Mouse (Mus musculus) liver, embryonic 15.5 days (tissue): ENCODE measurements around the gene Agpat3. TPM values are rescaled to one million over a fixed set of nuclear protein-coding genes. Genes with fewer than 3 reads are reported as not detected.
A peak's percentile ranks its signal among the peaks of the same experiment; 100 is the strongest.

Source experiments
- ATAC-seq: fragments of 200-750 bp; cut with Nextera tagmentation; 2 replicates; pipeline ENCODE4 v1.8.0; 2017; ENCODE audit warnings: moderate number of reproducible peaks, mild to moderate bottlenecking, moderate library complexity; ENCODE audit not compliant: insufficient read depth
- H3K27ac ChIP-seq: fragments of 300-500 bp; sonication (generic); replicated peaks from 2 replicates; pipeline ENCODE4 v1.5.1; 2015; ENCODE audit warnings: mild to moderate bottlenecking, inconsistent platforms
- H3K27me3 ChIP-seq: fragments of 300-500 bp; sonication (generic); 2 replicates; pipeline ENCODE4 v1.6.1; 2015; ENCODE audit warnings: mild to moderate bottlenecking, inconsistent platforms
- H3K36me3 ChIP-seq: fragments of 300-500 bp; sonication (generic); replicated peaks from 2 replicates; pipeline ENCODE4 v1.6.1; 2015; ENCODE audit warnings: moderate library complexity, mild to moderate bottlenecking, inconsistent platforms
- H3K4me1 ChIP-seq: fragments of 300-500 bp; sonication (generic); replicated peaks from 2 replicates; pipeline ENCODE4 v1.6.1; 2015; ENCODE audit warnings: inconsistent platforms
- H3K4me2 ChIP-seq: fragments of 300-500 bp; sonication (generic); 2 replicates; pipeline ENCODE4 v1.6.1; 2015; ENCODE audit warnings: moderate library complexity, mild to moderate bottlenecking, inconsistent platforms
- H3K4me3 ChIP-seq: fragments of 300-500 bp; sonication (generic); replicated peaks from 2 replicates; pipeline ENCODE4 v1.5.1; 2015; ENCODE audit warnings: mild to moderate bottlenecking, inconsistent platforms
- H3K9ac ChIP-seq: fragments of 300-500 bp; sonication (generic); 2 replicates; pipeline ENCODE4 v1.6.1; 2015; ENCODE audit warnings: moderate library complexity, mild to moderate bottlenecking, inconsistent platforms
- H3K9me3 ChIP-seq: fragments of 300-500 bp; sonication (generic); replicated peaks from 2 replicates; pipeline ENCODE4 v1.6.1; 2016; ENCODE audit warnings: inconsistent platforms
- WGBS: fragments of 180-500 bp; shearing (Covaris S2); methylation state at CpG from one replicate; pipeline ENCODE4 v1.1.7; 2015; ENCODE audit warnings: mixed read lengths; ENCODE audit not compliant: insufficient replicate concordance; 5-methylcytosine and 5-hydroxymethylcytosine counted together
- polyA plus RNA-seq: library from polyadenylated mRNA; unstranded; fragments of >200 nt; fragmentation: Nextera tagmentation; extraction: Ambion mirVana; gene quantifications from 2 replicates; pipeline ENCODE4 v1.2.1, GENCODE M21; 2015

The Agpat3 gene
- 33.1 and 46.0 TPM in 2 replicates for polyA plus RNA-seq

GRCm38 (mm10) chr10:78351887-78352665 is at the start of gene Agpat3:
Agpat3 (minus strand) TSS chr10:78352489.
- H3K4me1 ChIP-seq, result peaks cover 12% of the 10 kb centered on the region
- H3K9ac ChIP-seq, result peak within 1 kb of the TSS; percentile 67
- peak; percentile 65 for ATAC-seq
- peaks cover 85% of the 10 kb centered on the region for H3K27me3 ChIP-seq
- H3K9me3 ChIP-seq, result no peaks in the 10 kb centered on the region
- peak within 1 kb of the TSS; percentile 66 for H3K27ac ChIP-seq
- under 1% methylated on average over 99 of the region's 113 CpGs for WGBS
- peak within 1 kb of the TSS; percentile 82 for H3K4me2 ChIP-seq
- peak within 1 kb of the TSS; percentile 71 for H3K4me3 ChIP-seq
- H3K36me3 ChIP-seq, result no peaks in the 10 kb centered on the region

GRCm38 (mm10) chr10:78401127-78401526 is 48.8 kb upstream of the Agpat3 start:
- Histone ChIP-seq H3K4me2 (no peak overlapping the region), H3K9ac (no peak overlapping the region), H3K27me3 (peaks cover 5% of the 10 kb centered on the region; the same call in 1 of the 2 replicates), H3K27ac (no peak overlapping the region), H3K4me1 (peaks cover 30% of the 10 kb centered on the region), H3K36me3 (peaks cover 65% of the 10 kb centered on the region), H3K9me3 (no peaks in the 10 kb centered on the region), H3K4me3 (no peak overlapping the region)
- 70% methylated on average over 2 of the region's 2 CpGs for WGBS
- no peak for ATAC-seq

GRCm38 (mm10) chr10:78399090-78399657 is 46.9 kb upstream of the Agpat3 start:
- ATAC-seq, result peak; percentile 79
- H3K9ac ChIP-seq, result no peak overlapping the region
- peaks cover 29% of the 10 kb centered on the region for H3K4me1 ChIP-seq
- H3K4me3 ChIP-seq, result no peak overlapping the region
- H3K9me3 ChIP-seq, result no peaks in the 10 kb centered on the region
- peaks cover 5% of the 10 kb centered on the region; the same call in 1 of the 2 replicates for H3K27me3 ChIP-seq
- H3K36me3 ChIP-seq, result peaks cover 48% of the 10 kb centered on the region
- no peak overlapping the region for H3K4me2 ChIP-seq
- 39% methylated on average over 17 of the region's 17 CpGs for WGBS
- H3K27ac ChIP-seq, result peak overlapping the region; percentile 74

GRCm38 (mm10) chr10:78396625-78396885 is 44.3 kb upstream of the Agpat3 start:
- peaks cover 16% of the 10 kb centered on the region for H3K27me3 ChIP-seq
- H3K4me2 ChIP-seq, result no peak overlapping the region
- no peak for ATAC-seq
- no peak overlapping the region for H3K4me3 ChIP-seq
- H3K4me1 ChIP-seq, result peaks cover 36% of the 10 kb centered on the region
- peaks cover 22% of the 10 kb centered on the region for H3K36me3 ChIP-seq
- no peak overlapping the region for H3K27ac ChIP-seq
- no peaks in the 10 kb centered on the region for H3K9me3 ChIP-seq
- WGBS, result 56% methylated on average over 4 of the region's 4 CpGs
- H3K9ac ChIP-seq, result no peak overlapping the region

GRCm38 (mm10) chr10:78395819-78396624 is 43.7 kb upstream of the Agpat3 start:
- Histone ChIP-seq H3K4me3 (no peak overlapping the region), H3K27ac (no peak overlapping the region), H3K36me3 (peaks cover 17% of the 10 kb centered on the region), H3K9ac (no peak overlapping the region), H3K9me3 (no peaks in the 10 kb centered on the region), H3K27me3 (peaks cover 22% of the 10 kb centered on the region), H3K4me2 (no peak overlapping the region), H3K4me1 (peaks cover 31% of the 10 kb centered on the region)
- WGBS, result 13% methylated on average over 17 of the region's 17 CpGs
- no peak for ATAC-seq

- no peak overlapping the region for H3K4me2 ChIP-seq
- H3K9me3 ChIP-seq, result no peaks in the 10 kb centered on the region
- H3K27me3 ChIP-seq, result peaks cover 28% of the 10 kb centered on the region
- 72% methylated on average over 3 of the region's 3 CpGs for WGBS
- no peak for ATAC-seq
- peaks cover 10% of the 10 kb centered on the region; the same call in 1 of the 2 replicates for H3K36me3 ChIP-seq
- H3K4me1 ChIP-seq, result peaks cover 24% of the 10 kb centered on the region
- H3K27ac ChIP-seq, result no peak overlapping the region
- H3K9ac ChIP-seq, result no peak overlapping the region
- H3K4me3 ChIP-seq, result no peak overlapping the region
Observed at GRCm38 (mm10) chr10:78395377-78395776, 43.1 kb upstream of the Agpat3 start.

GRCm38 (mm10) chr10:78392072-78392471 is 39.8 kb upstream of the Agpat3 start:
- Histone ChIP-seq H3K36me3 (no peaks in the 10 kb centered on the region), H3K9me3 (no peaks in the 10 kb centered on the region), H3K4me2 (peak overlapping the region; percentile 25; the same call in 1 of the 2 replicates), H3K27me3 (peaks cover 55% of the 10 kb centered on the region), H3K9ac (no peak overlapping the region), H3K27ac (no peak overlapping the region), H3K4me3 (no peak overlapping the region), H3K4me1 (peaks cover 7% of the 10 kb centered on the region; the same call in 1 of the 2 replicates)
- WGBS, result 2% methylated on average over 18 of the region's 18 CpGs
- peak; percentile 25; the same call in 1 of the 2 replicates for ATAC-seq

- Histone ChIP-seq H3K4me1 (peaks cover 7% of the 10 kb centered on the region; the same call in 1 of the 2 replicates), H3K36me3 (no peaks in the 10 kb centered on the region), H3K9me3 (no peaks in the 10 kb centered on the region), H3K27ac (no peak overlapping the region), H3K9ac (no peak overlapping the region), H3K27me3 (peaks cover 50% of the 10 kb centered on the region), H3K4me3 (no peak overlapping the region), H3K4me2 (no peak overlapping the region)
- 27% methylated on average over 4 of the region's 4 CpGs for WGBS
- ATAC-seq, result no peak
Observed at GRCm38 (mm10) chr10:78390982-78391470, 38.7 kb upstream of the Agpat3 start.

GRCm38 (mm10) chr10:78388216-78388980 is 36.1 kb upstream of the Agpat3 start:
- Histone ChIP-seq H3K4me2 (no peak overlapping the region), H3K4me1 (peaks cover 7% of the 10 kb centered on the region; the same call in 1 of the 2 replicates), H3K9ac (no peak overlapping the region), H3K27me3 (peaks cover 51% of the 10 kb centered on the region), H3K36me3 (no peaks in the 10 kb centered on the region), H3K27ac (no peak overlapping the region), H3K9me3 (no peaks in the 10 kb centered on the region), H3K4me3 (no peak overlapping the region)
- ATAC-seq, result no peak
- WGBS, result 60% methylated on average over 20 of the region's 20 CpGs

- no peak for ATAC-seq
- 58% methylated on average over 5 of the region's 5 CpGs for WGBS
- no peaks in the 10 kb centered on the region for H3K36me3 ChIP-seq
- H3K4me1 ChIP-seq, result no peaks in the 10 kb centered on the region
- no peak overlapping the region for H3K9ac ChIP-seq
- no peaks in the 10 kb centered on the region for H3K9me3 ChIP-seq
- H3K27ac ChIP-seq, result no peak overlapping the region
- H3K4me2 ChIP-seq, result no peak overlapping the region
- peaks cover 39% of the 10 kb centered on the region for H3K27me3 ChIP-seq
- H3K4me3 ChIP-seq, result no peak overlapping the region
Observed at GRCm38 (mm10) chr10:78385520-78385919, 33.2 kb upstream of the Agpat3 start.
